Mouse (Mus musculus): ENCODE data around the gene Pycard.
"Not testable (repeated sequence)": the region's sequence is repeated elsewhere in the genome, so short reads cannot be mapped to it uniquely, and the experiment has no call there.

The Pycard gene

GRCm38 (mm10) chr7:127993341-127993977, at the start of gene Pycard:
Gene Pycard, minus strand, starts transcription at chr7:127993867.
- peak; percentile 35 to 50 for DNase-seq (ENCODE audit: low spot score in 2 of 2)

GRCm38 (mm10) chr7:128042161-128042820, 48.6 kb upstream of the Pycard start:
- DNase-seq (ENCODE audit: low spot score in 2 of 2): not testable (repeated sequence)

GRCm38 (mm10) chr7:128033616-128034015, 39.9 kb upstream of the Pycard start:
- DNase-seq (ENCODE audit: low spot score in 2 of 2): no peak

- no peak for DNase-seq (ENCODE audit: low spot score in 2 of 2)
Measured at GRCm38 (mm10) chr7:128032989-128033293, 39.3 kb upstream of the Pycard start.

- no peak for DNase-seq (ENCODE audit: low spot score in 2 of 2)
Measured at GRCm38 (mm10) chr7:128032290-128032988, 38.8 kb upstream of the Pycard start.

GRCm38 (mm10) chr7:128031403-128031976, 37.8 kb upstream of the Pycard start:
- DNase-seq (ENCODE audit: low spot score in 2 of 2): peak in 1 of 2 experiments; percentile 57

- no peak for DNase-seq (ENCODE audit: low spot score in 2 of 2)
Measured at GRCm38 (mm10) chr7:128025381-128025780, 31.7 kb upstream of the Pycard start.

- DNase-seq (ENCODE audit: low spot score in 2 of 2): no peak
Measured at GRCm38 (mm10) chr7:128024932-128025331, 31.3 kb upstream of the Pycard start.

- no peak for DNase-seq (ENCODE audit: low spot score in 2 of 2)
Measured at GRCm38 (mm10) chr7:128024364-128024763, 30.7 kb upstream of the Pycard start.

- DNase-seq (ENCODE audit: low spot score in 2 of 2): no peak
Measured at GRCm38 (mm10) chr7:128023565-128023964, 29.9 kb upstream of the Pycard start.

- DNase-seq (ENCODE audit: low spot score in 2 of 2): no peak
Measured at GRCm38 (mm10) chr7:128022974-128023373, 29.3 kb upstream of the Pycard start.

- no peak for DNase-seq (ENCODE audit: low spot score in 2 of 2)
Measured at GRCm38 (mm10) chr7:128019187-128019586, 25.5 kb upstream of the Pycard start.

- DNase-seq (ENCODE audit: low spot score in 2 of 2): no peak
Measured at GRCm38 (mm10) chr7:128018275-128018674, 24.6 kb upstream of the Pycard start.

GRCm38 (mm10) chr7:128016650-128017049, 23.0 kb upstream of the Pycard start:
- no peak for DNase-seq (ENCODE audit: low spot score in 2 of 2)

- not testable (repeated sequence) for DNase-seq (ENCODE audit: low spot score in 2 of 2)
Measured at GRCm38 (mm10) chr7:128016134-128016533, 22.5 kb upstream of the Pycard start.

GRCm38 (mm10) chr7:128013116-128013515, 19.4 kb upstream of the Pycard start:
- DNase-seq (ENCODE audit: low spot score in 2 of 2): no peak

- DNase-seq (ENCODE audit: low spot score in 2 of 2): peak in 1 of 2 experiments; percentile 49
Measured at GRCm38 (mm10) chr7:128012136-128012780, 18.6 kb upstream of the Pycard start.

- no peak for DNase-seq (ENCODE audit: low spot score in 2 of 2)
Measured at GRCm38 (mm10) chr7:128009715-128010340, 16.2 kb upstream of the Pycard start.

GRCm38 (mm10) chr7:128006193-128006592, 12.5 kb upstream of the Pycard start:
- DNase-seq (ENCODE audit: low spot score in 2 of 2): no peak

- DNase-seq (ENCODE audit: low spot score in 2 of 2): peak in 1 of 2 experiments; percentile 25
Measured at GRCm38 (mm10) chr7:128004487-128005362, 11.1 kb upstream of the Pycard start.

GRCm38 (mm10) chr7:128004150-128004486, 10.5 kb upstream of the Pycard start:
- DNase-seq (ENCODE audit: low spot score in 2 of 2): no peak
